Mouse (Mus musculus) embryo, embryonic 10 days (tissue): Measurements from ENCODE around the gene 9130204L05Rik.

Experiments used
- DNase-seq: peaks from one replicate; pipeline ENCODE4 v3.0.0-alpha.2; 2015; ENCODE audit warnings: low spot score

Gene 9130204L05Rik

GRCm38 (mm10) chr3:91090703-91091102, at the start of gene 9130204L05Rik:
Gene 9130204L05Rik, minus strand, starts transcription at chr3:91090803.
- no peak for DNase-seq

- DNase-seq, result no peak
Measured at GRCm38 (mm10) chr3:91108696-91109095, 18.1 kb upstream of the 9130204L05Rik start.

- DNase-seq, result peak; percentile 10
Measured at GRCm38 (mm10) chr3:91059211-91059610, 31.4 kb downstream of the 9130204L05Rik start.

GRCm38 (mm10) chr3:91052654-91053053, 37.9 kb downstream of the 9130204L05Rik start:
- DNase-seq, result no peak
